Mouse (Mus musculus) midbrain, embryonic 15.5 days (tissue): ENCODE results near the gene Rtkn. TPM values are rescaled to one million over a fixed set of nuclear protein-coding genes. Genes with fewer than 3 reads are reported as not detected.
A peak's percentile ranks its signal among the peaks of the same experiment; 100 is the strongest.
"Not testable (repeated sequence)": the region's sequence is repeated elsewhere in the genome, so short reads cannot be mapped to it uniquely, and the experiment has no call there.

Source experiments
- ATAC-seq: fragments of 200-750 bp; cut with Nextera tagmentation; replicated peaks from 2 replicates; pipeline ENCODE4 v1.8.0; 2017; ENCODE audit warnings: moderate TSS enrichment
- H3K27ac ChIP-seq: fragments of 300-500 bp; sonication (generic); 2 replicates; pipeline ENCODE4 v1.5.1; 2015; ENCODE audit warnings: mild to moderate bottlenecking, inconsistent platforms
- H3K27me3 ChIP-seq: fragments of 300-500 bp; sonication (generic); replicated peaks from 2 replicates; pipeline ENCODE4 v1.6.1; 2015; ENCODE audit warnings: inconsistent platforms
- H3K36me3 ChIP-seq: fragments of 300-500 bp; sonication (generic); replicated peaks from 2 replicates; pipeline ENCODE4 v1.6.1; 2015; ENCODE audit warnings: inconsistent platforms
- H3K4me1 ChIP-seq: fragments of 300-500 bp; sonication (generic); 2 replicates; pipeline ENCODE4 v1.6.1; 2015; ENCODE audit warnings: inconsistent platforms
- H3K4me2 ChIP-seq: fragments of 300-500 bp; sonication (generic); 2 replicates; pipeline ENCODE4 v1.6.1; 2015; ENCODE audit warnings: inconsistent platforms, mild to moderate bottlenecking, moderate library complexity
- H3K4me3 ChIP-seq: fragments of 300-500 bp; sonication (generic); 2 replicates; pipeline ENCODE4 v1.5.1; 2015; ENCODE audit warnings: mild to moderate bottlenecking, inconsistent platforms
- H3K9ac ChIP-seq: fragments of 300-500 bp; sonication (generic); 2 replicates; pipeline ENCODE4 v1.6.1; 2015; ENCODE audit warnings: mild to moderate bottlenecking, inconsistent platforms
- H3K9me3 ChIP-seq: fragments of 300-500 bp; sonication (generic); 2 replicates; pipeline ENCODE4 v1.6.1; 2016; ENCODE audit warnings: inconsistent platforms
- WGBS: fragments of 180-500 bp; shearing (Covaris S2); methylation state at CpG from one replicate; pipeline ENCODE4 v1.1.7; 2015; ENCODE audit warnings: mixed read lengths; 5-methylcytosine and 5-hydroxymethylcytosine counted together
- polyA plus RNA-seq: library from polyadenylated mRNA; unstranded; fragments of >200 nt; fragmentation: Nextera tagmentation; extraction: Ambion mirVana; gene quantifications from 2 replicates; pipeline ENCODE4 v1.2.1, GENCODE M21; 2015

The Rtkn gene
- polyA plus RNA-seq, 1 experiment from 2014 or later, result 10.9 TPM

GRCm38 (mm10) chr6:83147280-83147679, 12.0 kb downstream of the Rtkn start:
- 62% methylated on average over 7 of the region's 7 CpGs for WGBS
- Histone ChIP-seq H3K4me1 (peaks cover 8% of the 10 kb centered on the region; the same call in 1 of the 2 replicates), H3K9me3 (no peaks in the 10 kb centered on the region), H3K36me3 (no peaks in the 10 kb centered on the region), H3K9ac (no peak overlapping the region), H3K4me2 (no peak overlapping the region), H3K27ac (no peak overlapping the region), H3K27me3 (no peaks in the 10 kb centered on the region), H3K4me3 (no peak overlapping the region)
- no peak for ATAC-seq

DNA sequence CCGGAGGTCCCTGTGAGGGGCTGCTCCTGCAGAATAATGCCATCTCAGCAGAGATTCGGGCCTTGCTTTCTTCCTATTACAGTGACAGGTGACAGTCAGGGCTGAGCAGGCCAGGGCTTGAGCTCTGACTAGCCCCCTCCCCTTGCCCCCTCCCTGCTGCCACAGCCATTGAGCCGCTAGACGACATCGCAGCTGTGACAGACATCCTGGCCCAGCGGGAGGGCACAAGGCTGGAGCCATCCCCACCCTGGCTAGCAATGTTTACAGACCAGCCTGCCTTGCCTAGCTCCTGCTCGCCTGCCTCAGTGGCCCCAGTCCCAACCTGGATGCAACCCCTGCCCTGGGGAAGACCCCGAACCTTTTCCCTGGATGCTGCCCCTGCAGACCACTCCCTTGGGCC, 16.5 kb downstream of the Rtkn start:
- 20% methylated on average over 8 of the region's 8 CpGs for WGBS
- H3K9ac ChIP-seq, result no peak overlapping the region
- no peaks in the 10 kb centered on the region for H3K9me3 ChIP-seq
- no peak overlapping the region for H3K4me2 ChIP-seq
- H3K36me3 ChIP-seq, result no peaks in the 10 kb centered on the region; the same call in 1 of the 2 replicates
- no peak overlapping the region for H3K27ac ChIP-seq
- no peak for ATAC-seq
- H3K27me3 ChIP-seq, result no peaks in the 10 kb centered on the region
- no peak overlapping the region for H3K4me3 ChIP-seq
- peaks cover 22% of the 10 kb centered on the region for H3K4me1 ChIP-seq

DNA sequence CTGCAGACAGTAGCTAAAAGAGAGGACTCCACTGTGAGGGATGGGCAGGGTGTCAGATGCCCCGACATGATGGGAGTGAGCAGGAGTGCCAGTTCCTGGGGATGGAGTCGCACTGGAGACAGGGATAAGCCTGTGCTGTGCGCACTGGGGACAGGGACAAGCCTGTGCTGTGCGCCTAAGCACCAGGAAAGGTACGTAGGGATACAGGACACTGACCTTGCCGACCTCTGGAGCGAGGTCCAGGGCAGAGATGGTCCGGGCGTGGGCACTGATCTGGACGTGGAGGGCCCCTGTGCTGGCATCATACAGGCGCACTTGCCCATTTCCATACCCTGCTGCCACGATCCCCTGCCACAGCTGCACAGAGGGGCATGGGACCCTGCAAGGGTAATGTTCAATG, 17.8 kb downstream of the Rtkn start:
- Histone ChIP-seq H3K27ac (no peak overlapping the region), H3K27me3 (no peaks in the 10 kb centered on the region), H3K4me1 (peaks cover 24% of the 10 kb centered on the region), H3K36me3 (no peaks in the 10 kb centered on the region; the same call in 1 of the 2 replicates), H3K9ac (no peak overlapping the region), H3K4me2 (no peak overlapping the region), H3K4me3 (no peak overlapping the region), H3K9me3 (no peaks in the 10 kb centered on the region)
- no peak for ATAC-seq
- 87% methylated on average over 12 of the region's 12 CpGs for WGBS

DNA sequence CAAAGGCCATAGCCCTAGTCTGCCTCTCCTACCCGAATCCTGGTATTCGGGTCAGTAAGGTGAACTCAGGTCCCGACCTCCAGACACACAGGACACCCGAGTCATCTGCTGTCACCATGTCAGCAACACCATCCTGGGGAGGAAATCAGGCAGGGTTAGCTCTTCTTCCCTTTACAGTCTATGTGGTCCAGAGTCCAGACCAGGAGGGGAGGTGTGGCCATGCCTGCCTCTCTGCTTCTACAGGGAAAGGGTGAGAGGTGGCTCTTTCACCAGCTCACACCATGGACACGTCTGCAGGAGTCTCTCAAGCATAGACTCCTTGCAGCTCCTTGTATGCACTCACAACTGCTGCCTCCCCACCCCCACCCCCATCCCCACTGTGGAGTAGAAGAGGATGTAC, 18.2 kb downstream of the Rtkn start:
- WGBS, result 79% methylated on average over 5 of the region's 5 CpGs
- H3K4me2 ChIP-seq, result no peak overlapping the region
- H3K27ac ChIP-seq, result no peak overlapping the region
- ATAC-seq, result no peak
- H3K9ac ChIP-seq, result no peak overlapping the region
- H3K4me1 ChIP-seq, result peaks cover 24% of the 10 kb centered on the region
- no peaks in the 10 kb centered on the region for H3K27me3 ChIP-seq
- no peaks in the 10 kb centered on the region for H3K9me3 ChIP-seq
- H3K36me3 ChIP-seq, result no peaks in the 10 kb centered on the region; the same call in 1 of the 2 replicates
- H3K4me3 ChIP-seq, result no peak overlapping the region

DNA sequence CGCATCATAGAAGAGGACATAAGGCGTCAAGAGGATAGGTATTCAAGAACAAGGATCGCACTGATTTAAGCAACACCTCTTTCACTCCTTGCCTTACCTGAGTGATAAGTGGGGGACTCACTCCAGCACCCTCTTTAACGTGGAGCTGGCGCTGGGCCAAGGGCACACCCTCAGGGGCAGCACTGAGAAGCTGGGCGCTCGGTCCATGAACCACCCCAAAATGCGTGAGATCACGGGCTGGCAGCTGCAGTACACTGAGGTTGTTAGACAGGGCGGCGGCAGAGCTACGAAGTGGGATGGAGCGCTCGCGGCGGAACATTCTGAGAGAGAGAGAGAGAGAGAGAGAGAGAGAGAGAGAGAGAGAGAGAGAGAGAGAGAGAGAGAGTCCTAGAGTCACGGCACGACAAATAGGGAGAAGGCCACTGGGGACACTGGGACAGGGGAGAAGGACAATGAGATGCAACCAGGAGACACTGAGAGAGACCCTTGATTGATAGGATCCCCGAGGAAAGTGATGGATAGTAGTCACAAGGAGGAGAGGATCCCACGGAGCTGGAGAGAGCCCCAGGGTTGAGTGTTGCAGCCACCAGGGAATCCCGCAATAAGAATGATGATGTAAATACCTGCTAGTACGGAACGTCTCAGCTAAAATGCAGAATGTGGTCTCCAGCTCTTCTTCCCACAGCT, 20.4 kb downstream of the Rtkn start:
- H3K4me1 ChIP-seq, result peaks cover 24% of the 10 kb centered on the region
- peak overlapping the region; percentile 43 for H3K9ac ChIP-seq
- peak overlapping the region; percentile 59 for H3K4me3 ChIP-seq
- peak overlapping the region; percentile 46; the same call in 1 of the 2 replicates for H3K27ac ChIP-seq
- WGBS, result 7% methylated on average over 23 of the region's 23 CpGs
- ATAC-seq, result peak; percentile 62
- no peaks in the 10 kb centered on the region; the same call in 1 of the 2 replicates for H3K36me3 ChIP-seq
- H3K9me3 ChIP-seq, result no peaks in the 10 kb centered on the region
- H3K4me2 ChIP-seq, result peak overlapping the region; percentile 66
- H3K27me3 ChIP-seq, result peaks cover 9% of the 10 kb centered on the region

- Histone ChIP-seq H3K36me3 (no peaks in the 10 kb centered on the region; the same call in 1 of the 2 replicates), H3K27me3 (peaks cover 15% of the 10 kb centered on the region), H3K4me3 (peak within 1 kb of the TSS; percentile 59), H3K4me1 (peaks cover 24% of the 10 kb centered on the region), H3K9me3 (no peaks in the 10 kb centered on the region), H3K27ac (peak within 1 kb of the TSS; percentile 46; the same call in 1 of the 2 replicates), H3K4me2 (peak within 1 kb of the TSS; percentile 66), H3K9ac (peak within 1 kb of the TSS; percentile 43)
- peak; percentile 94 for ATAC-seq
- under 1% methylated on average over 32 of the region's 32 CpGs for WGBS
Observed at GRCm38 (mm10) chr6:83156259-83156684, 21.0 kb downstream of the Rtkn start, which contains the start of the genes Wdr54 and 1700003E16Rik. Wdr54 (minus strand) TSS chr6:83156397. 1700003E16Rik (plus strand) TSS chr6:83156404.

GRCm38 (mm10) chr6:83159456-83159855, 24.2 kb downstream of the Rtkn start:
- peaks cover 34% of the 10 kb centered on the region for H3K4me1 ChIP-seq
- not testable (repeated sequence) for H3K9ac ChIP-seq, H3K4me3 ChIP-seq, H3K4me2 ChIP-seq, H3K9me3 ChIP-seq, H3K27ac ChIP-seq, H3K36me3 ChIP-seq, ATAC-seq
- WGBS, result 40% methylated on average over 3 of the region's 3 CpGs
- peaks cover 32% of the 10 kb centered on the region for H3K27me3 ChIP-seq

DNA sequence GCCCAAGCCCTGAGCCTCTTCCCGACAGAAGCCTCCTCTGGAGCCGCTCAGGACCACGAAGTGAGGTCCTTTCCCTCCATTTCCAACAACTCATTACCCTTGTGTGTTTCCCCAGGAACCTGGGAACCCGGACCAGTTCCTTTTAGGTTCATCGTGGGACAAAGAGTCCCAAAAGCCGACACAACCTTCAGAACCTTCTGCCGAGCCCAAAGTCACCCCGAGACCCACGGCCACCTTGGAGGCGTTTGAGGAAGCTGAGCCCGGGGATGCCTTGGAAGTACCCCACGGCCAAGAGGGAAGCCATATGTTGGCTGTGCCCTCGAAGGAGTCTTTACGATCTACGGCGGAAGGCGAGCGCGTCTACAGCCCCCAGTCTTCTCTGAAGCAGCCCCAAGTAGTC, 26.2 kb downstream of the Rtkn start:
- H3K4me2 ChIP-seq, result peak overlapping the region; percentile 44

DNA sequence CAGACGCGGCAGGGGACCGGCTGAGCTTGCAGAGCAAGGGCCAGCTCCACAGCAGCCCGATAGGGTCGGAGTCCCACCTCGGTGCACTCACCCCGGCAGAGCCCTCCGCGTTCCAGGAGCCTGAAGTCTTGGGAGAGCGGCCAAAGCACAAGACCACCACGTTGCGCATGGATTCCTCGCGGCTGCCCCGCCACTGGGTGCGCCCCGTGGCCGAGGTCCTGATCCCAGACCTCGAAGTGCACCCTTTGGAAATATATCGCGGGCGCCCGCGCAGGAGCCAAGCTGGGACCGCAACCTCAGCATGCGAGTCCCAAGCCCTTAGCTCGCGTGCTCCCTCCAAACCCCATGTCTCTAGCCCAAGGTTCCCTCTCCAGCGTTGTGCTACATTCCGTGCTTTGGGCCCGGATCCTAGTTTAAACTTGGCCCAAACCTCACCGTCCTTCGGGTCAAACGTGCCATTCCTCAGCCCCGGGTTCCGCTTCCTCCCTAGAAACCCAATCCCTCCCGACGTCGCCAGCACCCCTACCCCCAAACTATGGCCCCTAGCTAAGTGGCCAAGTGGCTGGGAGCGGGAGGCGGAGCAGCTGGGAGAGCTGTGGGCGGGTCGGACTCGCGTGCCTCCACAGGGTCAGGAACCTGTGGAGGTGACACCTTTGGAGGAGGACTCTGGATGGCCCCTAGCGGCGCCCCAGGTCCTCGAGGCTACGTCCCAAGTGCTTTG, 26.8 kb downstream of the Rtkn start:
- WGBS, result 1% methylated on average over 49 of the region's 49 CpGs

More for the DNA sequence above, 26.2 kb downstream of the Rtkn start:
- H3K36me3 ChIP-seq, result no peaks in the 10 kb centered on the region
- no peaks in the 10 kb centered on the region for H3K9me3 ChIP-seq
- no peak for ATAC-seq
- H3K27ac ChIP-seq, result no peak overlapping the region
- H3K4me3 ChIP-seq, result peak overlapping the region; percentile 25
- 8% methylated on average over 19 of the region's 19 CpGs for WGBS
- peaks cover 32% of the 10 kb centered on the region for H3K27me3 ChIP-seq
- H3K4me1 ChIP-seq, result peaks cover 31% of the 10 kb centered on the region
- H3K9ac ChIP-seq, result 0 out of 2 replicates have a peak overlapping the region, but pooled peaks have one; percentile 2

DNA sequence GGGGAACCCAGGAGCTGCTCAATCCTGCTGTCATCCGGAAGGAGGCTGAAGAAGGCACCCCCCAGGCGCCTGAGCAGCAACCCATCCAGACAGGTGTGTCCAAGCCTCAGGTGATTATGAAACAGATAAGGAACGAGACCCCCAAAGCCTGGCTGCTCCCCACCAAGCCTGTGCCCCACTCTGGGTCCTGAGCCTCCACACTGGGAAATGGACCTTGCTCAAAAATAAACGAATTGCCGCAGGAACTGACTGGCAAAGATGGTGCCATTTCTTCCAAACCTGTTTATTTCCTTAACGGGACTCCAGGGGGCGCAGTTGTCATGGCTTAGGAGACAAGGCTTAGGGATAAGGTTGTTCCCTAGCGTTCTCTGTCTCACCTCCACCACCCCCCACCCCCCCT, 27.4 kb downstream of the Rtkn start:
- no peak overlapping the region for H3K27ac ChIP-seq
- 2% methylated on average over 8 of the region's 8 CpGs for WGBS
- H3K4me2 ChIP-seq, result peak overlapping the region; percentile 44
- no peaks in the 10 kb centered on the region for H3K9me3 ChIP-seq
- peaks cover 38% of the 10 kb centered on the region for H3K4me1 ChIP-seq
- no peak overlapping the region for H3K9ac ChIP-seq
- H3K36me3 ChIP-seq, result no peaks in the 10 kb centered on the region
- H3K4me3 ChIP-seq, result peak overlapping the region; percentile 25
- ATAC-seq, result no peak
- peaks cover 32% of the 10 kb centered on the region for H3K27me3 ChIP-seq

More for the DNA sequence above, 26.8 kb downstream of the Rtkn start:
- ATAC-seq, result no peak
- H3K9me3 ChIP-seq, result no peaks in the 10 kb centered on the region
- H3K4me2 ChIP-seq, result peak overlapping the region; percentile 44
- peak overlapping the region; percentile 25 for H3K4me3 ChIP-seq
- H3K36me3 ChIP-seq, result no peaks in the 10 kb centered on the region
- H3K27ac ChIP-seq, result no peak overlapping the region
- H3K27me3 ChIP-seq, result peaks cover 32% of the 10 kb centered on the region
- peak overlapping the region; percentile 2; the same call in 1 of the 2 replicates for H3K9ac ChIP-seq
- peaks cover 32% of the 10 kb centered on the region for H3K4me1 ChIP-seq

DNA sequence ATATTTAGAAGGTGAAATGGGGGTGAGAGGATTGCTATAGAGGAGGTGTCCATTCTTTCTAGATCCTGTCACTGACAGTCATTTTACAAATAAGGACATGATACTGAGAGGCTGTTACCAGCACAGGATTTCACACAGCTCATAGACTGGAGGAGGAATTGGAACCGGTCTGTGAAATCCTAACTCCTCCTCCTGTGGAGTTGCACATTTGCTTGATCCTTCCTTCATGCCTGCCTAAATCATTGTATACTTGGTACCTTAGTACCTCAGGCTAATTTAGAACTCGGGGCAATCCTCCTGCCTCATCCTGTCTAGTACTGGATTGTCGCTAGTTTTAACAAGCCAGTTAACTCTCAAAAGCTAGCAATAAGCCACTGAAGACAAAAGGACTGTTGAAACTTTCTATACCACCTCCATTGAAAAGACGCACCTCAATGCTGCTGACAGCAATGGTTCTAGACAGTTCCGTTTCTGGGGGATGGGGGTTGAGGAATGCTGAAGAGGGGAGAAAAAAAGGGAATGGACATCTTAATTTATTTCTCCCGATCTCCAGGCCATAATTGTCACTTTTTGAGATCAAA, 29.9 kb downstream of the Rtkn start:
- peak; percentile 53 for ATAC-seq
- H3K36me3 ChIP-seq, result no peaks in the 10 kb centered on the region
- 3% methylated on average over 6 of the region's 6 CpGs for WGBS
- H3K27ac ChIP-seq, result peak overlapping the region; percentile 94
- H3K4me1 ChIP-seq, result peaks cover 56% of the 10 kb centered on the region
- peak overlapping the region; percentile 82 for H3K9ac ChIP-seq
- no peaks in the 10 kb centered on the region for H3K9me3 ChIP-seq
- H3K27me3 ChIP-seq, result peaks cover 29% of the 10 kb centered on the region
- H3K4me3 ChIP-seq, result peak overlapping the region; percentile 65
- peak overlapping the region; percentile 84 for H3K4me2 ChIP-seq
